ENCODE assay signal across 27 mouse cellular contexts in the genomic region with DNA sequence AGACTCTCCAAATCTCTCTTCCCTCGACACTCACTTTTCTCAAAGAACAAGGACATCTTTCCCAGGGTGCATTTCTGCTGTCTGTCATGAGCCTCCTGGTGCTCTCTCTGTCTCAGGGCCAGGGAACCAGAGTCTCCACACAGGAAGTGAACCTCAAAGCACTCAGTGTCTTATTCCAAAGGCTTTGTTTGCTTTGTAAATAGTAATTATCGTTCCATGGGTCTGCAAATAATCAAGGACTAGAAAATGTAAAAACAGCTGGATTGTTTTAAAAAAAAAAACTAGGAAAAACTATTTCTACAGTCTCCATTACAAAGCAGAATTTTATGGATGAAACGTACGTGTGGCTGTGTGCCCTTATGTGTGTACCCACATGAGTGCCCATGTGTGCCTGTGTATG. TPM values are rescaled to one million over a fixed set of nuclear protein-coding genes. Genes with fewer than 3 reads are reported as not detected.
DNase-seq lines count a peak whose midpoint lies in the region; ATAC-seq lines count a peak whose summit lies in the region.
"Had no signal": no experiment of that assay in that cellular context is flagged by ENCODE, and none has a peak within 500 bp of the region (broad histone marks: within the 10 kb centered on the region; RNA-seq: fewer than 3 reads in every experiment).

No protein-coding gene starts in this region.

- H3K36me3 ChIP-seq in kidney, embryonic 14.5 days (ENCODE audit: control insufficient read depth, insufficient read depth, low read length) = no peaks in the 10 kb centered on the region
- H3K36me3 ChIP-seq in limb, embryonic 12.5 days = no peaks in the 10 kb centered on the region
- H3K36me3 ChIP-seq: heart, embryonic 13.5 days; lung, embryonic 15.5 days; neural tube, embryonic 15.5 days had no signal

- H3K27me3 ChIP-seq in kidney, embryonic 14.5 days (ENCODE audit: control insufficient read depth, insufficient read depth, low read length) = no peaks in the 10 kb centered on the region
- H3K27me3 ChIP-seq in limb, embryonic 12.5 days = no peaks in the 10 kb centered on the region
- H3K27me3 ChIP-seq: forebrain, embryonic 12.5 days; heart, embryonic 13.5 days; lung, embryonic 15.5 days; neural tube, embryonic 15.5 days had no signal

- DNase-seq in embryo, embryonic 10 days (ENCODE audit: low spot score) = peak; percentile 39
- no peak for DNase-seq in embryo, embryonic 11 days
- no peak for DNase-seq in kidney, adult 8-10 months
- peak; percentile 25 for DNase-seq in lung, postnatal 10 days
- no peak for DNase-seq in lung, postnatal 25 days (ENCODE audit: low spot score)
- DNase-seq in thymus, postnatal 0 days (ENCODE audit: low spot score) = no peak
- DNase-seq: adrenal gland, postnatal 14 days; cerebellum, adult 8-10 months; cerebellum, postnatal 36 days; gastrocnemius, postnatal 14 days; heart, adult 11 months; heart, postnatal 14 days; layer of hippocampus, postnatal 36 days; right cerebral cortex, adult 18-20 months; right cerebral cortex, postnatal 4 days; thymus, postnatal 25 days had no signal

- H3K27ac ChIP-seq in kidney, embryonic 14.5 days (ENCODE audit: low read depth, low read length) = 0 out of 2 replicates have a peak overlapping the region, but pooled peaks have one; percentile 44
- peak overlapping the region; percentile 50; the same call in 1 of the 2 replicates for H3K27ac ChIP-seq in limb, embryonic 12.5 days
- H3K27ac ChIP-seq: forebrain, embryonic 12.5 days; heart, embryonic 13.5 days; hindbrain, postnatal 0 days; layer of hippocampus, adult 2 months; liver, embryonic 14.5 days; lung, embryonic 15.5 days; neural tube, embryonic 15.5 days had no signal

- no peak overlapping the region for H3K4me2 ChIP-seq in kidney, embryonic 14.5 days (replicated peaks; ENCODE audit: low read depth, low read length)
- H3K4me2 ChIP-seq in limb, embryonic 12.5 days = no peak overlapping the region
- H3K4me2 ChIP-seq: forebrain, embryonic 12.5 days; heart, embryonic 13.5 days; lung, embryonic 15.5 days; midbrain, embryonic 11.5 days; neural tube, embryonic 15.5 days had no signal

- no peak for ATAC-seq in kidney, embryonic 14.5 days (ENCODE audit: low FRiP score, low TSS enrichment)
- no peak for ATAC-seq in limb, embryonic 12.5 days (ENCODE audit: insufficient number of reproducible peaks, insufficient read depth, low FRiP score, low TSS enrichment, low read depth)
- ATAC-seq: hindbrain, postnatal 0 days; intestine, embryonic 16.5 days had no signal

- peaks cover 7% of the 10 kb centered on the region; the same call in 1 of the 2 replicates for H3K9me3 ChIP-seq in kidney, embryonic 14.5 days (ENCODE audit: control insufficient read depth, low read length)
- H3K9me3 ChIP-seq in limb, embryonic 12.5 days = peaks cover 7% of the 10 kb centered on the region; the same call in 1 of the 2 replicates
- H3K9me3 ChIP-seq: lung, embryonic 15.5 days; neural tube, embryonic 15.5 days had no signal

- 27% methylated on average over 4 of the region's 4 CpGs for WGBS in kidney, embryonic 14.5 days
- WGBS in limb, embryonic 12.5 days = 33% methylated on average over 4 of the region's 4 CpGs

- peaks cover 9% of the 10 kb centered on the region for H3K4me1 ChIP-seq in kidney, embryonic 14.5 days (ENCODE audit: control insufficient read depth, insufficient read depth, low read length)
- peaks cover 38% of the 10 kb centered on the region for H3K4me1 ChIP-seq in limb, embryonic 12.5 days (replicated peaks)
- H3K4me1 ChIP-seq: neural tube, embryonic 15.5 days had no signal

- no peak overlapping the region for H3K9ac ChIP-seq in kidney, embryonic 14.5 days (ENCODE audit: low read depth, low read length)
- H3K9ac ChIP-seq in limb, embryonic 12.5 days (replicated peaks) = no peak overlapping the region
- H3K9ac ChIP-seq: forebrain, embryonic 12.5 days; heart, embryonic 13.5 days; liver, embryonic 14.5 days; lung, embryonic 15.5 days; neural tube, embryonic 15.5 days had no signal

- no peak overlapping the region for H3K4me3 ChIP-seq in kidney, embryonic 14.5 days (ENCODE audit: low read length)
- H3K4me3 ChIP-seq in limb, embryonic 12.5 days (replicated peaks) = no peak overlapping the region
- H3K4me3 ChIP-seq: forebrain, embryonic 12.5 days; heart, embryonic 13.5 days; layer of hippocampus, adult 2 months; lung, embryonic 15.5 days; neural tube, embryonic 15.5 days had no signal

RNA-seq across cellular contexts. Expression of a gene that starts 18.0 kb away (rescaled TPM):
- 24.9 and 51.9 TPM in 2 replicates for polyA plus RNA-seq in kidney, embryonic 14.5 days (2014; fragmentation: Nextera tagmentation; extraction: Ambion mirVana)
- polyA plus RNA-seq in limb, embryonic 12.5 days (2016; fragmentation: Nextera tagmentation; extraction: Ambion mirVana) = 133 and 148 TPM in 2 replicates
- polyA plus RNA-seq in thymus, postnatal 0 days (2015; fragmentation: Nextera tagmentation; extraction: Ambion mirVana) = 26.3 and 30.3 TPM in 2 replicates

Comparison
In these comparisons a context has a peak if more than half of its experiments do, and no peak if none do; other contexts are left out.
1. DNase-seq: peak in embryo, embryonic 10 days (single experiment) and lung, postnatal 10 days (single experiment); none in embryo, embryonic 11 days (single experiment), kidney, adult 8-10 months (0 of 2), lung, postnatal 25 days (single experiment) and thymus, postnatal 0 days (single experiment).